ENCODE assay signal across 8 mouse cellular contexts in the genomic region with DNA sequence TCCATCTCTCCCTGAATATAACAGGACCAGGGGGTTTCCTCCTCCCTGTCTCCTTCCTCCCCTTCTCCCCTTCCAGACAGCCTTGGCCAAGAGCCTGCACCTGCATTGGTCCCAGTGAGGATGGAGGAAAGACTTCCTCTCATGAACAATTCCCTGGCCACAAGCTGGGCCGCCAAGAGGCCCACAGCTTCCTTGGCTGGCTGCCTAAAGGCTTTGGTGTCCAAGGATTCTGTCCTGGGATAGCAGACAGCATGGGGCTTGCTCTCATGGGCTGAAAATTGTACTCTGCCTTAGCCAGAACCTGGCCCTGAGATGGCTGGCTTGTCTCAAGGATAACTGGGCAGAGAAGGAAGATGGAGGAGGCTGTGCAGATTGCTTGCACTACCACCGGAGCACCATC.
DNase-seq lines count a peak whose midpoint lies in the region; ATAC-seq and TF ChIP-seq lines count a peak whose summit lies in the region.

No protein-coding gene starts in this region.

- intact Hi-C loops in heart, adult 2 months (cut with DNase I), result no loop called here

- H3K9ac ChIP-seq in heart, adult 2 months (ENCODE audit: low read depth, low read length), result no peak overlapping the region
- no peak overlapping the region for H3K9ac ChIP-seq in hindbrain, embryonic 13.5 days

- no peaks in the 10 kb centered on the region for H3K79me2 ChIP-seq in heart, adult 2 months (replicated peaks; ENCODE audit: control insufficient read depth, insufficient read depth, low read length)

- 33% methylated on average over 2 of the region's 2 CpGs for WGBS in heart, adult 2 months
- 80% methylated on average over 2 of the region's 2 CpGs for WGBS in heart, embryonic 10.5 days
- 71% methylated on average over 2 of the region's 2 CpGs for WGBS in hindbrain, embryonic 13.5 days

- no peak for TF ChIP-seq EP300 in heart, adult 2 months (IDR thresholded peaks at IDR 0.05; ENCODE audit: insufficient read depth, low read depth, low read length)

- peaks cover 2% of the 10 kb centered on the region; the same call in 1 of the 2 replicates for H3K4me1 ChIP-seq in heart, adult 2 months (ENCODE audit: control insufficient read depth, insufficient read depth, low read length)
- peaks cover 8% of the 10 kb centered on the region; the same call in 1 of the 2 replicates for H3K4me1 ChIP-seq in heart, embryonic 10.5 days
- peaks cover 14% of the 10 kb centered on the region for H3K4me1 ChIP-seq in hindbrain, embryonic 13.5 days (replicated peaks)

- no peaks in the 10 kb centered on the region for H3K36me3 ChIP-seq in heart, adult 2 months (ENCODE audit: control insufficient read depth, insufficient read depth, low read length)
- H3K36me3 ChIP-seq in heart, embryonic 10.5 days, result no peaks in the 10 kb centered on the region
- H3K36me3 ChIP-seq in hindbrain, embryonic 13.5 days, result no peaks in the 10 kb centered on the region

- H3K4me2 ChIP-seq in hindbrain, embryonic 13.5 days, result no peak overlapping the region

- no peaks in the 10 kb centered on the region for H3K9me3 ChIP-seq in heart, embryonic 10.5 days
- H3K9me3 ChIP-seq in hindbrain, embryonic 13.5 days, result no peaks in the 10 kb centered on the region

- no peak for ATAC-seq in hindbrain, embryonic 13.5 days (ENCODE audit: low FRiP score)
- no peak for ATAC-seq in inflammation-experienced regulatory T-cells, adult 6 months

- no peak overlapping the region for H3K4me3 ChIP-seq in heart, adult 2 months
- no peak overlapping the region for H3K4me3 ChIP-seq in heart, embryonic 10.5 days
- no peak overlapping the region for H3K4me3 ChIP-seq in hindbrain, embryonic 13.5 days

- H3K27me3 ChIP-seq in heart, adult 2 months (ENCODE audit: control insufficient read depth, insufficient read depth, low read length), result no peaks in the 10 kb centered on the region
- no peaks in the 10 kb centered on the region for H3K27me3 ChIP-seq in heart, embryonic 10.5 days (ENCODE audit: insufficient read depth, poor library complexity, severe bottlenecking)
- H3K27me3 ChIP-seq in hindbrain, embryonic 13.5 days, result 0 out of 2 replicates have a peak, but pooled peaks cover 9% of the 10 kb centered on the region

- TF ChIP-seq POLR2A in heart, adult 2 months (IDR thresholded peaks at IDR 0.05; ENCODE audit: insufficient read depth, low read depth, low read length), result no peak

- no peak for TF ChIP-seq CTCF in heart, adult 2 months (IDR thresholded peaks at IDR 0.05)

- no peak overlapping the region for H3K27ac ChIP-seq in heart, adult 2 months
- H3K27ac ChIP-seq in heart, embryonic 10.5 days, result no peak overlapping the region
- no peak overlapping the region for H3K27ac ChIP-seq in hindbrain, embryonic 13.5 days

- peak; percentile 51 to 54 for DNase-seq in heart, adult 2 months
- no peak for DNase-seq in heart, embryonic 10.5 days (ENCODE audit: low spot score)
- DNase-seq in Muller cell, postnatal 12 days (ENCODE audit: inconsistent ontology term), result peak; percentile 64
- peak; percentile 52 to 61 for DNase-seq in cerebellum, postnatal 10 days
- peak; percentile 58 to 69 for DNase-seq in kidney, postnatal 25 days
- no peak for DNase-seq in embryo, embryonic 10 days (ENCODE audit: low spot score)

Comparison
In these comparisons a context has a peak if more than half of its experiments do, and no peak if none do; other contexts are left out.
1. DNase-seq: peak in heart, adult 2 months (2 of 2), Muller cell, postnatal 12 days (single experiment), cerebellum, postnatal 10 days (2 of 2) and kidney, postnatal 25 days (2 of 2); none in heart, embryonic 10.5 days (single experiment) and embryo, embryonic 10 days (single experiment).